Mouse (Mus musculus) CD8-positive naive resting alpha-beta T cell, adult 2 months (primary cell): ENCODE results near the gene Slc22a6.

Experiments
- DNase-seq, 2 experiments: peaks; one replicate each; pipeline ENCODE4 v3.0.0; 2022; ENCODE audit warnings: low read depth in 2 of 2, low spot score in 2 of 2

Gene Slc22a6

DNA sequence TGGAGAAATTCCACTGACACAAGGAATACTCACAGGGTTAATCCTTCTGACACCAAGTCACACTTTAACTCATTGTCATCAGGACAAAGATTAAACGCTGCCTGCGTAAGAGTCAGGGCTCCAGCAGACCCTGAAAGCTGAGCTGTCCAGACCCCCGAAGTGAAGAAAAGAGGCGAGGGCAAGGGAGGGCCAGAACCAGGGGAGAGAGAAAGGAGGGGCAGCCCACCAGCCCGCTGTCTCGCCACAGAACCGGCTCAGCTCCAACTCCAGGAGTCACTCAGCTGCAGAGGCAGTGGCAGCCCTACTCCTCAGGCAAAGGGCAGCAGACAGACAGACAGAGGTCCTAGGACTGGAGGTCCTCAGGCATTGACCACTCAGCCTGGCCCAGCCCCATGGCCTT, at the start of gene Slc22a6:
TSS of gene Slc22a6 (plus strand) at position 136 of the 400 bp plus-strand sequence.
- no peak for DNase-seq

DNA sequence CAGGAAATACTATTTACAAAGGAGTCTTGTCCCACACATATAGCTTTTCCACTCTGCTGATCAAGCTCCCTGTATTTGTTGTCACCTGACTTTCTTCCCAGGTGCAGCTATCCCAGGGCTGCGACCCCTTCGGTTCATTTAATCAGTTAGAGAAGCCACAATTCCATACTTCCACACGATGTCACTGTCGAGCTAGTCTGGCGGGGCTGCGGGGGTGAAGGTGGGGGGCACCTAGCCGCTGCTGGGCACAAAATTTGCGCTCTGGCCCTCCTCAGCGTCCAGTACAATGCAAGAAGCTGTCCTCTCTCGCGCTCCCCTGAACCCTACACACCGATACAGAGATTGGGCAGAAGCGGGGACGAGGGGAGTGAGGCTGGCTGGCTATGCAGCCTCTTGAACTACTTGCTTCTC, 48.4 kb upstream of the Slc22a6 start:
- DNase-seq, result no peak

DNA sequence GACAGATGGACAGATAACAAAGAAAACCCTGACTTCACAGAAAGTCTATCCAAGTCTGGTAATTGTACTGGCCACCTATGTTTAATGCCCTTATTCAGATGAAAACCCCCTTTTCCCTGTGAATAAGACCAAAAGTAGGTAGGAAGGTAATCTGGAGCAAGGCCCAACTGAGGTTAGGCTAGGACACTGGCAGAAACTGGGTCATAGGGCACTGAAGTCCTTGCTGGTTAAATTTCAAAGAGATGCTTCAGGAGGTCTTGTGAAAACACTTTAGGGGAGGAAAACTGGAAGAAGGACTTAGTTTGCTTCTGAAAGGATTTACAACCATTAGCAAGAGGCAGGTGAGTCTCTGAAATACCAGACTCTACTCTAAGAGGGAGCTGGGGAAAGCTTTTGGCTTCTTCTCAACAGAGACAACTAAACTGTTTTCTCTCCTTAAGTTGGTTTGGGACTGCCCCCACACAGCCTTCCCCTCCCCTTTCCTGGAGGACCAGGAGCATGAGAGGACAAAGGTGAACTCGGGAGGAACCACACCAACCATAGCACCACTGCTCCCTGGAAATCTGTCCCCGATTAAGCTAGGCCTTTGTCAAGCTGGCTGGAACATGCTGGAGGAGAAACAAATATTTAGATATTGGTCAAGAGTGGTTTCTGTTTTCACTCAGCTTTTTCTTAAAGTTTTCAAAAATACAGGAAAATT, 47.3 kb upstream of the Slc22a6 start:
- DNase-seq, result no peak

DNA sequence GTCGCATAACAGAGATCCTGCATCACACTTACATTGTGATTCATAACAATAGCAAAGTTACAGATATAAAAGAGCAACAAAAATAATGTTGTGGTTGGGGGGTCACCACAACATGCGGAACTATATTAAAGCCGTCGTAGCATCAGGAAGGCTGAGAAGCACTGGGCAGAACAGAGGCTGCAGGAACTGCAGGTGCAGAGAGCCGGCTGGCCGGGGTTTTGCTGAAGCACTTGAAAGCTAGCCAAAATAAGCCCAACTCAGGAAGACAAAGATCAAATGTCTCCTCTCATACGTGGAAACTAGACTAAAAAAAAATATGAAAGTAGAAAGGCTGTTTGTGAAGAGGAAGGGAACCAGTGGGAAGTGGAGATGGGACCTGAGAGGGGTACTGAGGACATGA, 46.1 kb upstream of the Slc22a6 start:
- no peak for DNase-seq

DNA sequence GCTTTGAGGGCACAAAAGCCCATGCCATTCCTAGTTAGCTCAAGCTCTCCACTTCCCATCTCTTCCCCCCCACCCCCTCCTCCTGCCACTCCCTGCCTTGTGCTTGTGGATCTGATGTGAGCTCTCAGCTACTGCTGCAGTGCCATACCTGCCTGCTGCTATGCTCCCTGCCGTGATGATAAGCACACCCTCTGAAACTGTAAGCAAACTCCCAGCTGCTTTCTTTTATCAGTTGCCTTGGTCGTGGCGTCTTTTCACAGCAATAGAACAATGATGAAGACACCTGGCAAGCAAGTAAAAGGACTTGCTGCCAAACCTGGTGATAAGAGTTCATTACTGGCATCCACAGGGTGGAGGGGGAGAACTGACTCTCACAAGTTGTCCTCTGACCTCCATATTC, 45.4 kb upstream of the Slc22a6 start:
- DNase-seq, result no peak

DNA sequence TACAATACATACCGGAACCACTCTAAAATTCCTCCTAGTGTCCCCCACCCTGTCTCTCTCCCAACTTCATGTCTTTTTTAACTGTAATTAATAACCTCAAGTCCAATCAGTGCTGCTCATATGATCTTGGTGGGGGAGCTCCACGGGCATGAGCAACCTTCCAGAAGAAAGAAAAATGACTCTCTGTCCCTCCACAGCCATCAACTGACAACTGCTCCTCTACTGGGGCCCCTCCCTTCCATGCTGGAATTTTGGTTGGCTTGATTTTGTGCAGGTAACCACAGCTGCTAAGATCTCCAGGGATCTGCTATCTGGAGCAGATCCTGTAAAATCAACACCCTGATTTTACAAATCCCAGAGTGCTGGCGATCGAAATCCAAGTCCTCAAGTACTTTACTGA, 40.4 kb upstream of the Slc22a6 start:
- no peak for DNase-seq

DNA sequence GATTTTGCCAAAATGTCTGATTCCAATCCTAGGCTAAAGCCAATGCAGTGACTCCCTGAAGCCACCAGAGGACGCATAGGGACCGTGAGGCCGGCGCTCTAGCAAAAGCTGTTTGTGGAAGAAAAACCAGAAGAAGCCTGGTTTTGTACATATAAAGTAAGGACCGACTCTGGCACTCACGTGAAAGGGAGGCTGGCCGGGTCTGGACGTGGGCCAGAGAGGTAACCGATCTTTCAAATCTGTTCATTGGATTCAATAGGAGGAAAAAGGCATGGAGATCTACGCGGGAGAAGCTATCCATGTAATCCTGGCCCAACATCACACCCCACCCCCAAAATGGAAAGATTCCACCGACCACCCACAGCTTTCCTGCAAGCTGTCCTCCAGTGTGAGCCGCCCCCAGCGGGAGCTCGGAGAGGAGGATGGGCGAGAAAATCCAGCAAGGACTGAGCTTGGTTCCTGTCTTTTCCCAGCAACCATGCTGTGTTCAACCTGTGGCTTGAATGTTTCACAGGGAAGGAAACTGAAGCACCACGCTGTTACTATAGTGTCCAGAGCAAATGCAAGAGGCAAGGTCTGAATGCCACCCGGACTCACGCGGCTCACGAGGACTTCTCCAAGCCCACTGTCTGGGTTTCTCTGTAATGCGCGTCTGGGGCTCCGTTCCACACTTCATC, 39.4 kb upstream of the Slc22a6 start:
- peak; percentile 15 to 40 for DNase-seq

DNA sequence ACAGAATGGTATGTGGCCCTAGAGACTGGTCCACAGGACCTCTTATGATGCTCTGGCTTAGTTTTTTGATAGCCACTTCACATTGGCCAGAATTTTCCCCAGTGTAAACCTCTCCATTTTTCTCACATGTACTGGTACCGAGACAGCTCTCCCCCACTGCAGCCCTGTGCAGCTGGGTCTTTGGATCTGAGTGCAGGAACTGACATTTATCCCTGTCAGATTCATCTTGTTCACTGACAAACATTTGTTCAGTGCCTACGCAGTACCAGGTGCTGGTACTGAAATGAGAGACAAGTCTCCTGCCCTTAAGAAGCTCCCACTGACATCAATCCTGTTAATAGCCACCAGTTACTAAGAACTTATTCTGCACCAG, 38.9 kb upstream of the Slc22a6 start:
- no peak for DNase-seq

DNA sequence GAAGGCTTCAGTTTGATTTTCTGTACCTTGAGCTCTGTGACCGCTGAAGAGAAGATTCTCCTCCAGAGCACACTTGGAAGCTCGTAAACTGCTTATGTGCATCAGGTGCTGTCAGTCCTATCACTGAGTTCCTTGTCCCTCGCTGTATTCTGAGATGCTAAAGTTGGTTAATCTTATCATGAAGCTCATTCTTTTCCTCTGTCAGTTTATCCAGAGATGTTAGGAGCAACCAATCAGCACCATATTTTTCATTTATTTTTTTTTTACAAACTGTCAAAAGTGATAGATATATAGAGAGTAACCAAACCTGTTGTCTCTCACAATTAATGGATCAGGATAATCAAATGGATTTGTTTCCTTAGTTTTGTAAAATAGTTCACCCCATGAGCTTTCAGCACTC, 32.5 kb upstream of the Slc22a6 start:
- DNase-seq, result no peak

DNA sequence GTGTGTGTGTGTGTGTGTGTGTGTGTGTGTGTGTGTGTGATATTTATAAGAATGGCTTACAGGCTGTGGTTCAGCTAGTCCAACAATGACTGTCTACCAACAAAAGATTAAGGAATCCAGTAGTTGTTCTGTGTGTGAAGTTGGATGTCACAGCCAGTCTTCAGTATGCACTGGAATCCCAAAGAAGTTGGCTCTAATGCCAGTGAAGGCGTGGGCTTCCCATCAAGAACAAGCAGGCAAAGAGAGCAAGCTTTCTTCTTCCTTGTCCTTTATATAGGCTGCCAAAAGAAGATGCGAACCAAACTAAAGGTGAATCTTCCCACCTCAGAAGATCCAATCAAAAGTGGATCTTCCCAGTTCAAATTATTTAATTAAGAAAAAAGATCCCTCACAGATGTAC, 31.9 kb upstream of the Slc22a6 start:
- DNase-seq, result no peak

DNA sequence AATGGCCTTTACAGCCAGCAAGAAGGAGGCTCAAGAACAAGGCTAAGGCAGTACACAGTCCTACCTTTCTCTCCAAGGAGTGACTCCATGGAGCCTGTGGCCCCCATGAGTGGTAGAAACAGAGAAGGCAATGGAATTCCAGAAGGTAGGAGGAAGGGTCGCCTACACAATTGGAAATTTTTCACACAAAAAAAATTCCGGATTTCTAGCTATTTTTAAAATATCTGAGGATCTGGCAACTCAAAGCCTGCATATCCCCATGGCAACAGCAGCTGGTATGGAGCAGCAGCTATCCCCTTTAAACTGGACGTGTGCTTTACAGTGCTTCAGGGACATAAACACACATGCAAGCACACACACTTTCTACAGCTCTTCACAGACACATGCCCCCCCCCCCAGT, 31.5 kb upstream of the Slc22a6 start:
- DNase-seq, result no peak

DNA sequence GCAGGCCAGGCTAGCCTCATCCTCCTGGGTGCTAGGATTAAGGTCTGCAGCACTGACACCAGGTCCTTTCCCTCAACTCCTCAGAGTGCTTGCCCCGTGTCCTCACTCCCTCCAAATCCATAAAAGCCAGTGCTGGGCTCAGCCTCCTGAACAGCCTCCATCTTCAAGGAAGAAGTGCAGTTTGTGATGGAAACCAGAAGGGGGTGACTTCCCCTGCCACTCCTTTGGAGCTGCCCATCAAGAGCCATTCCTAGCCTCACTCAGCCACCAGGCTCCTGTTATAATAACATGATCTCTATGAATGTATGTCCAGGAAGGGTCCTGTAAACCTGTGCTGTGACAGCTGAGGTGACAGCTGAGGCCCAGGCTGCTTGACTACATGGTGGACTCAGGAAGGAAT, 30.5 kb upstream of the Slc22a6 start:
- DNase-seq, result no peak

DNA sequence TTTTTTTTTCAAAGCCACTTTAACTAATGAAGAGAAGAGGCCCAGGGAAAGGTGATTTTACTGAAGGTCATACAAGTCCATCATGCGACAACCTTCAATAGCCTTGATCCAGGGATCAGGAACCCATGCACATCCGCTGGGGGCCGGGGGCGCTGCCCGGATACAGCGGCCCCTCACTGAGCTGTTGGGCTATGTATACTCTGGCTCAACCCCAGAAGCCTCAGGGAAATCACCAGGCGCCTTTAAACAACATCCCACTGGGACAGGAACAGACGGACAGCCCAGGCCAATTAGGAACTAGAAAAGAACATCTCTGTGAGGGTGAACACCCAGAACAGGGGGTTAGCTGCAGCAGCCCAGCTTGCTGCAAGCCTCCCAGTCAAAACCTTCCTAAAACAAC, 26.9 kb upstream of the Slc22a6 start, which contains the start of gene Slc22a8:
TSS of gene Slc22a8 (plus strand) at position 301 of the 400 bp plus-strand sequence.
- DNase-seq, result no peak

DNA sequence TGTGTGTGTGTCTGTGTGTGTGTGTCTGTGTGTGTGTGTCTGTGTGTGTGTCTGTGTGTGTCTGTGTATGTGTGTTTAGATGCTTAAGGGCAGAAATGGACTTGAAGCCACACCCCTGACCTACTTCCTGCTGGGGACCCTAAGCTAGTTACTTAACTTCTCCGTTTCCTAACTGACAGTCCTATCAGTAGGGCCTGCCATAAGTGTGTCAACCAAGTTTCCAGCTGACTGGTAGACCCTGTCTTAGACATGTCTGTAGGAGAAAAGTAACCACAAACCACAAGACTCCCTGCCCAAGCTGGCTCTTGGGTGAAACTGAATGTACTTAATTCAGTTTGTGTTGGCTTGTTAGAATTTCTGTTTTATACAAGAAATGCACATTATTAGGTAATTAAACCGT, 25.7 kb upstream of the Slc22a6 start:
- DNase-seq, result peak in 1 of 2 experiments; percentile 8

DNA sequence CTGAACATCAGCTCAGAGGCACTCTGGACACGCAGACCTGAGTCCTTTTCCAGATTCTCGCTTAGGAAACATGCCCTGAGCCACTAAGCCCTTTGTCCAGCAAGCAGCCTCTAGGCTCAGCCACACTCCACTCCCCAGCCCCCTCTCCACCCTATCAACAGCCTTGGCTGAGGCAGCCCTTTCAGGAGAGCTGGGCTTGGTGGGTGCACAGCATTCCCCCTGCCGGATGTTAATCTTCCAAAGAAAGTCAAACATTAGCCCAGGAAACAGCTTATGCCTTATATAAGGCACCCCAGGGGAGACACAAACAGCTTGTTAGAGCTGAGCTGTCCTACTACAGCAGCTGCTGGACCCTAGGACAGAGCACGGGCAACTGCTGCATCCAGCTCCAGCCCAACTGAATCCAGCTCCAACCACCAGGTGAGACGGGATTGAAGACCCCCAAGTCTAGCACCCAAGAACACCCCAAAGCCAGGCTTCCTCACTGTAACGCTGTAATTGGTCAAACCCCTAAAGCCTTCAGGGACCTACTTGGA, 24.9 kb upstream of the Slc22a6 start:
- DNase-seq, result no peak

DNA sequence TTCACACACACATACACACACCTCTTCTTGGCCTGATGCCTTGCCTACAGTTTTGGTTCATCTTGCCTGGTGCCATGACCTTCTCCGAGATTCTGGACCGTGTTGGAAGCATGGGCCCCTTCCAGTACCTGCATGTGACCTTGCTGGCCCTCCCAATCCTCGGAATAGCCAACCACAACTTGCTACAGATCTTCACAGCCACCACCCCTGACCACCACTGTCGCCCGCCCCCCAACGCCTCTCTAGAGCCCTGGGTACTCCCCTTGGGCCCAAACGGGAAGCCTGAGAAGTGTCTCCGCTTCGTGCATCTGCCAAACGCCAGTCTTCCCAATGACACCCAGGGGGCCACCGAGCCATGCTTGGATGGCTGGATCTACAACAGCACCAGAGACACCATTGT, 24.0 kb upstream of the Slc22a6 start:
- DNase-seq, result no peak

DNA sequence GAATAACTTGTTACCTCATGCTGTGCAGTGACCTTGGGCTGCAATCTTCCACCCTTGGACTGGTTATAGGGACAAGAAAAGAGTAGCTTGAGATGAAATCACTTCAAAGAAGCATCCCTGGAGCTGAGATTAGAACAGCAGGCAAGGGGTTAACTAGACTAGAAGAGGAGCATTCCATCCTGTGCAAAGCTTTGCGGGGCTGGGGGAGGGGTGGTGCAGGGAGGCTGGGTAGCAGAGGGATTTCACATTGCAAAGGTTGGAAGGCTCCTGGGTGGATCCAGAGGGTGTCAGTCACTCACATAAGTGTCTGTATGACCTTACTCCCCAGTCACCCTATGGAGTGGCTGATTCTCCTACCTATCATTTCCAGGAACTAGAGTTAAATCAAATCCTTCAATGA, 23.3 kb upstream of the Slc22a6 start:
- no peak for DNase-seq

DNA sequence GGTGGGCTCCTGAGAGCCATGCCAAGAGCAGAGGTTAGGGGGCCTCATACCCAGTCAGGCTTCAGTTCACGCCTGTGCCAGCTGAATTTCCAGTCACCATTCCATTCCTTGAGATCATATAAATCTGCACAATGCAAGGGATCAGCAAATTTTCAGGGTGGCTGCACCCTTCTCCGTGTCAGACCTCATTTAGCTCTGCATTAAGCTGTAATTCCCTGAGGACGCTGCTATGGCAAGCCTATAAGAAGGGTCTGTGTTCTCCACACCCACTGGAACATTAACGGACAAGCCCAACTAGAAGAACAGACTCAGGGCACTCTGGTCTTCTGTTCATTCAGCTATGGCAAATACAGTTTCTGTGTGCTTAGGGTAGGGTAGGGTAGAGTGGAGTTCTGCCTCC, 20.6 kb upstream of the Slc22a6 start:
- no peak for DNase-seq

DNA sequence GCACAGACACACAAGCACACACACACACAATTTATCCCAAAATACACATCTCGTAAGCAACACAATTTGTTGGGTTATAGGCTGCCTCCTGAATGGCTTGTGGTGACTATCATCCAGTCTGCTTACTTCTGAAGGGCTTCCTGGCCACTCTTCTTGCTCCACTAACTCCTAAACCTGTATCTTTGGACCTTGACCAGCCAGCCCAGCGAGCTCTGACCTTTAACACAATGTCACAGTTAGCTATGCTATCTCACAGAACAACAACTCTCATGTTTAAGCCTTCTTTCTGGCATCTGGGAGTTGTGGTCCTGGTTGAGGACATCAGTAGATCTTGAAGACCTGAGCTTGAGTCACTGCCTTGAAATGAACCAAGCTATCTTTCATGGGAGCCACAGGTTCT, 18.6 kb upstream of the Slc22a6 start:
- DNase-seq, result no peak

DNA sequence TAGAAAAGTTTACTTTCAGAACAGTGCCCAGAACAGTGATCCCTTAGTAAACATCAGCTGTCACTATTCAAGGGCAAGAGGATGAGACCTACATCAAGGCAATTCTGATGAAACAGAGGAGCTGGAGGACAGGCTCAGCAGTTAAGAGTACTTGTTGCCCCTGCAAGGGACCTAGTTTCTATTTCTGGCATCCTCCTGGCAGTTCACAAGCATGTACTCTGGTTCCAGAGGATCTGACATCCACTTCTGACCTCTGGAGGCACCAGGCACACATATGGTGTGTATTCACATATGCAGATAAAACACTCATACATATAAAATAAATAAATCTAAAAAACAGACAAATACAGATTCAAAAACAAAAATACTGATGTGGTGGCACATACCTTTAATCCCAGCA, 15.9 kb upstream of the Slc22a6 start:
- no peak for DNase-seq

DNA sequence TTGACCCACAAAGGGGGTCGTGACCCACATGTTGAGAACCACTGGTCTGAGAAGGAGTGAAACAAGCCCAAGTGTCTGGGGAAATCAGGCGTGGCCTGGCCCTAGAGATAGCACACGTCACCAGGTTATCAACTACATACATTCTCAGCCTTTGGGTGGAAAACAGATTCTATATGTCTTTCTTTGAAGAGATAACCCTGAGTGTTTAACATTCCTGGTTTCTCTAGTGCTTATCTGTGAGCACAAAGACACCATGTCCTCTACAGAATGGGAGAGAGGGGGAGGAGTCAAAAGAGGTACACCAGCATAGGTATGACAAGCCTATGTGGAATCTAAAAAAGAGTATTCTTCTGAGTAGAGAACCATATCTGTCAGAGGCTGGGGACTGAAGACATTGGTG, 14.9 kb upstream of the Slc22a6 start:
- DNase-seq, result no peak

DNA sequence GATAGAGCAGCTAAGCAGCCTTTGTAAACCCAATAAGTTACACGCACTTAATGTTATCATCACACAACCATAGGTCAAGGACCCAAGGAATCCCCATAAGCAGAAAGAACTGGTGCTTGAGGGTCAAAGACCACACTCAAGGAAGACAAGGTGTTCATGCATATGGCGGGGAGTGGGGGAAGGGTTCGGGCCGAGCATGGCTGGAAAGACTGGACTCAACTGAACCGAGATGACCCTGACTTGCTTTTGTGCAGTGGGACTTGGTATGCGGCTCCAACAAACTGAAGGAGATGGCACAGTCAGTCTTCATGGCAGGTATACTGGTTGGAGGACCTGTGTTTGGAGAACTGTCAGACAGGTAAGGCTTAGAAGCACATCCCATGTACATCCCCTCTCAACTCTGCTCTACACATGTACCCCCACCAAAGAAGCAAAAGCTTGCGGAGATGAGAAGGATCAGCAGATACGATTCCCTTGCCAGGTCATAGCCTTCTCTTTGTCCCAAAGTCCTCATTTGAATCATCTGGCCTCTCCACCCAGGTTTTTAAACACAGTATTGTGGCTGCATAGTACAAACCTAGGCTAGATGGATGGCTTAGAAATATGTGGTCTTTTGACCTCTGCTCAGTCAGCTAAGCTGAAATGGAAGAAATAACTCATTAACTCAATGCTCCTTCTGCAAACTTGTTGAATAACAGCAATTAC, 13.2 kb upstream of the Slc22a6 start:
- DNase-seq, result no peak
